Mouse (Mus musculus): ENCODE results near the gene Prrc2a. TPM values are rescaled to one million over a fixed set of nuclear protein-coding genes. Genes with fewer than 3 reads are reported as not detected.

The Prrc2a gene
- polyA plus RNA-seq, 1 experiment from 2014 or later, result 46.9 TPM

GRCm38 (mm10) chr17:35161421-35161820 is 3.3 kb downstream of the Prrc2a start:
- peaks cover 65% of the 10 kb centered on the region for H3K36me3 ChIP-seq (replicated peaks)
- no peak for ATAC-seq (ENCODE audit: insufficient read depth)

DNA sequence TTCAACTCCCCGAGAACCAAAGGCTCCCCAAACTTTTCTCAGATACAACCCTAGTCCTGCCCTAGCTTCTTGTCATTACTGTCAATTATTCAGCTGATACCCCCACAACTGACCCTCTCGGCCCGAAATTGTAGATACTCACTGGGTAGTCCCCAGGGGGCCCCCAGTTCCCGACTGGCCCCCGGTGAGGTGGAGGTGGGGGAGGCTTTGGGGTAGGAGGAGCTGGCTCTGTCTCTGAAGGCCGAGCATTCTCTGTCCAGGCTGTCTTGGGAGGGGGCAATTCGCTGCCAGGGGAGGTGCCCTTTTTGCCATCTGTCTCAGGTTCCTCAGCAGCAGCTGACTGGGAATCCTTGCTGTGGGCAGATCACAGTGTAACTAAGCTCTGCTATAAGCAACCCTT is 5.1 kb downstream of the Prrc2a start:
- no peaks in the 10 kb centered on the region for H3K9me3 ChIP-seq (replicated peaks)
- no peak overlapping the region for H3K4me3 ChIP-seq (replicated peaks)
- H3K27me3 ChIP-seq, result no peaks in the 10 kb centered on the region
- WGBS (ENCODE audit: insufficient replicate concordance), result 88% methylated on average over 7 of the region's 7 CpGs
- no peak overlapping the region for H3K27ac ChIP-seq (replicated peaks)
- H3K9ac ChIP-seq, result no peak overlapping the region
- H3K4me1 ChIP-seq (replicated peaks), result peaks cover 28% of the 10 kb centered on the region
- peaks cover 83% of the 10 kb centered on the region for H3K36me3 ChIP-seq (replicated peaks)
- no peak overlapping the region for H3K4me2 ChIP-seq
- no peak for ATAC-seq (ENCODE audit: insufficient read depth)

More at GRCm38 (mm10) chr17:35161421-35161820, 3.3 kb downstream of the Prrc2a start:
- Histone ChIP-seq H3K4me1 (replicated peaks) (peaks cover 37% of the 10 kb centered on the region), H3K27me3 (no peaks in the 10 kb centered on the region), H3K9ac (no peak overlapping the region), H3K4me3 (replicated peaks) (no peak overlapping the region), H3K9me3 (replicated peaks) (no peaks in the 10 kb centered on the region), H3K4me2 (no peak overlapping the region), H3K27ac (replicated peaks) (no peak overlapping the region)
- WGBS (ENCODE audit: insufficient replicate concordance), result 82% methylated on average over 11 of the region's 11 CpGs

DNA sequence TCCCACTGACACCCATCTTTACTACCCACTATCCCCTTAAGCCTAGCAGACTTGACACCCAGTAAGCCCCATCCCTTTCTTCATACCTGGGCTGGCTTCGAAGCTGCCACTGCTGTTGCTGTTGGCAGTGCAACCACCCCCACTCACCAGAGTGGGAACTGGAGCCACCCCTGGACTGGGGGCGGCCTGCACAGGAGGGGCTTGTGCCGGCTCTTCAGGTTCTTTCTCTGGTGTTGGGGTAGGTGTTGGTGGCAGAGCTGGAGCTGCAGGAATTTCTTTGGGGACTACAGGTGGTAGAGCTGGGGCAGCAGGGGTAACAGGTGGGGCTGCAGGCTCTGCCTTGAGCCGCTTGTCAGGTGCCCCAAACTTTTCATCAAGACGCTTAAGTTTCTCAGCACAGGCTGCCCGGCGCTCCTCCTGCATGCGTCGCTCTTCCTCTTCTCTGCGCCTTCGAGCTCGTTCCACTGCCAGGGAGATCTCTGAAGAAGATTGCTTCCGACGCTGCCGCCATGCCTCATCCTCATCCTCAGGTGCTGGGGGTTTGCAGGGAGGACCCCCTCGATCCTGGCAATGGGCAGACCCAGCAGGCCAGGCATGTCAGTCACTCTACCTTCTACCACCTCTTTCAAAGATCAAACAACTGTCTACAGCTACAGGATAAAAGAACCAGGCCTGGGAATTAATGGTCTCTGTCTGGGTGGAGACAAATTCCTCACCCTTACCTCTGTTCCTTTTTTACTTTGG is 5.7 kb downstream of the Prrc2a start:
- Histone ChIP-seq H3K27ac (replicated peaks) (no peak overlapping the region), H3K36me3 (replicated peaks) (peaks cover 89% of the 10 kb centered on the region), H3K4me1 (replicated peaks) (peaks cover 27% of the 10 kb centered on the region), H3K4me2 (no peak overlapping the region), H3K27me3 (no peaks in the 10 kb centered on the region), H3K9ac (no peak overlapping the region), H3K9me3 (replicated peaks) (no peaks in the 10 kb centered on the region), H3K4me3 (replicated peaks) (no peak overlapping the region)
- 87% methylated on average over 16 of the region's 16 CpGs for WGBS (ENCODE audit: insufficient replicate concordance)
- ATAC-seq (ENCODE audit: insufficient read depth), result no peak

DNA sequence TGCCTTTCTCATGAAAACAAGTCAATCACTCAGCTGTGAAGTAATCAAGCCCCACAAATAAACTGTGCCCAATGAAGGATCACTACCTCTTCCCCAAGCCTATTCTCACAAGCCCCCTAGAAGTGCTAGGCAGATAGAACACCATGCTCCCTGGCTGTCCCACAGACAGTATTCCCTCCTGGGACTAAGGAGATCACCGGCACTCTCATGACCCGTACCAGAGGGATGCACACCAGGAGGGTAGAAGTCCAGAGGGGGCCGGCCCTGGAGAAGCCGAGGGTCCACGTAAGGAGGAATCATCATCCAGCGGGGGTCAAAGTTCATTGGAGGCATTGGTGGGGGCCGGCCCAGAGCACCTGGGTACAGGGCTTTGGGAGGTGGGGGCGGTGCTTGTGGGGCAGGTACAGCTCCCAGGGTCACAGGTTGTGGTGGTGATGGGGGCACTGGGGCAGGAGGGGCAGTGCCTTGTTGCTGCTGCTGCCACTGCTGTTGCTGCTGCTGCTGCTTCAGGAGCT is 7.0 kb downstream of the Prrc2a start:
- H3K36me3 ChIP-seq (replicated peaks), result peaks cover 100% of the 10 kb centered on the region
- H3K27me3 ChIP-seq, result no peaks in the 10 kb centered on the region
- H3K9me3 ChIP-seq (replicated peaks), result no peaks in the 10 kb centered on the region
- no peak for ATAC-seq (ENCODE audit: insufficient read depth)
- H3K9ac ChIP-seq, result no peak overlapping the region
- H3K27ac ChIP-seq (replicated peaks), result no peak overlapping the region
- 84% methylated on average over 8 of the region's 8 CpGs for WGBS (ENCODE audit: insufficient replicate concordance)
- H3K4me2 ChIP-seq, result no peak overlapping the region
- peaks cover 14% of the 10 kb centered on the region for H3K4me1 ChIP-seq (replicated peaks)
- H3K4me3 ChIP-seq (replicated peaks), result no peak overlapping the region

GRCm38 (mm10) chr17:35157254-35157653 is 7.4 kb downstream of the Prrc2a start:
- 86% methylated on average over 8 of the region's 8 CpGs for WGBS (ENCODE audit: insufficient replicate concordance)
- Histone ChIP-seq H3K4me1 (replicated peaks) (peaks cover 10% of the 10 kb centered on the region), H3K4me3 (replicated peaks) (no peak overlapping the region), H3K27ac (replicated peaks) (no peak overlapping the region), H3K9me3 (replicated peaks) (no peaks in the 10 kb centered on the region), H3K9ac (no peak overlapping the region), H3K27me3 (no peaks in the 10 kb centered on the region), H3K4me2 (no peak overlapping the region), H3K36me3 (replicated peaks) (peaks cover 100% of the 10 kb centered on the region)
- ATAC-seq (ENCODE audit: insufficient read depth), result no peak

DNA sequence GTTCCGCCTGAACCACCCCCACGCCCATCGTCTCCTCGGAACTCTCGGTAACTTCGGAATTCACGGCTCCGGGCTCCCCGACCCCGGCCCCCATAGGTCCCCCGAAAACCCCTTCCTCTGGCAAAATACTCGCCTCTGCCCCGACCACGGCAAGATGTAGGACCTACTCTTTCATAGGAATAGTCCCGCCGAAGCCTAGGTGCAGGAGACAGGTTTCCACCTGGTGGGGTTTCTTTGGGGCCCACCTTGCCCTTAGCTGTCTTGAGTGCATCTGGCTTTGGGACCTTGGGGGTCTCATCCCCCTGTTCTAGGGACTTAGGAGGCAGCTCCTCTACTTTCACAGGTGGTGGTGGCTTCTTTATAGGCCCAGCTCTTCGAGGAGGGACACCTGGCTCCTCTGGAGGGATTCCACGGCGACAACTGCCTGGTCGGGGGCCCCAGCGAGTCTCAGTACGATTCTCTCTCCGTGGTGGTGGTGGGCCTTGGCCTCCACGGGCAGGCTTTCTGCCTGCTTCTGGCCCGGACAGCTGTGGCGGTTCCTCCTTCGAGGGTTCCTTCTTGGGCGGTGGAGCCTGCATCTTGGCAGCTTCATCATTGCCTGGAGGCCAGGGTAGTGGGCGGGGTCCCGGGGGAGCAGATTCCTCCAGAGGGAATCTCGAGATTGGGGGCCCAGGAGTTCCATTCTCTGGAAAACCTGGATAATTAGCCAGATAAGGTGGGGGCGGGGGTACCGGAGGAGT is 8.1 kb downstream of the Prrc2a start:
- no peaks in the 10 kb centered on the region for H3K27me3 ChIP-seq
- no peaks in the 10 kb centered on the region for H3K9me3 ChIP-seq (replicated peaks)
- WGBS (ENCODE audit: insufficient replicate concordance), result 86% methylated on average over 33 of the region's 33 CpGs
- H3K4me1 ChIP-seq (replicated peaks), result peaks cover 3% of the 10 kb centered on the region
- no peak overlapping the region for H3K9ac ChIP-seq
- H3K4me3 ChIP-seq (replicated peaks), result no peak overlapping the region
- ATAC-seq (ENCODE audit: insufficient read depth), result no peak
- no peak overlapping the region for H3K4me2 ChIP-seq
- peaks cover 100% of the 10 kb centered on the region for H3K36me3 ChIP-seq (replicated peaks)
- no peak overlapping the region for H3K27ac ChIP-seq (replicated peaks)

- Histone ChIP-seq H3K27ac (replicated peaks) (no peak overlapping the region), H3K4me1 (replicated peaks) (no peaks in the 10 kb centered on the region), H3K27me3 (no peaks in the 10 kb centered on the region), H3K9me3 (replicated peaks) (no peaks in the 10 kb centered on the region), H3K4me3 (replicated peaks) (no peak overlapping the region), H3K9ac (no peak overlapping the region), H3K4me2 (no peak overlapping the region), H3K36me3 (replicated peaks) (peaks cover 99% of the 10 kb centered on the region)
- WGBS (ENCODE audit: insufficient replicate concordance), result 90% methylated on average over 12 of the region's 12 CpGs
- ATAC-seq (ENCODE audit: insufficient read depth), result no peak
These were observed 9.2 kb downstream of the Prrc2a start for GRCm38 (mm10) chr17:35155451-35155850.

- peaks cover 99% of the 10 kb centered on the region for H3K36me3 ChIP-seq (replicated peaks)
- H3K9me3 ChIP-seq (replicated peaks), result no peaks in the 10 kb centered on the region
- no peak overlapping the region for H3K9ac ChIP-seq
- no peak overlapping the region for H3K4me2 ChIP-seq
- ATAC-seq (ENCODE audit: insufficient read depth), result no peak
- no peaks in the 10 kb centered on the region for H3K27me3 ChIP-seq
- H3K4me3 ChIP-seq (replicated peaks), result no peak overlapping the region
- H3K4me1 ChIP-seq (replicated peaks), result no peaks in the 10 kb centered on the region
- no peak overlapping the region for H3K27ac ChIP-seq (replicated peaks)
- WGBS (ENCODE audit: insufficient replicate concordance), result 84% methylated on average over 7 of the region's 7 CpGs
These were observed 10.1 kb downstream of the Prrc2a start for GRCm38 (mm10) chr17:35154616-35155015.

DNA sequence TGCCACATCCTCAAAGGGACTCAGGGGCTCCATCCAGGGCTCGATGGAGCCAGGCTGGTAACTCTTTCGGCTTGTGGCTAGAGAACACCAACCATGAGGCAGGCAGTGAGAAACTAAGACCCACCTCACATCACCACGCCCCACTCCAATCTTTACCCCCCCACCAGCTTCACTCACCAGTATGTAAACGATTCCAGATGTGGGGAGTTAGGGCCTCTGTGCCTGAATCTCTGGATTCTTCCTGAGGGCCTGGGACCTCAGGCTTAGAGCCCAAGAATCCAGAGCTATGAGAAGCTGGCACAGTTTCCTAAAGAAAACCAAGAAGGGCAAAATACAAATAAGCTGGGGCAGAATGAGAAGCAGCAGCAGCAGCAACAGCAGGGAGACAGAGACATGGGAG is 10.8 kb downstream of the Prrc2a start:
- WGBS (ENCODE audit: insufficient replicate concordance), result 75% methylated on average over 4 of the region's 4 CpGs
- no peak for ATAC-seq (ENCODE audit: insufficient read depth)
- H3K27ac ChIP-seq (replicated peaks), result no peak overlapping the region

DNA sequence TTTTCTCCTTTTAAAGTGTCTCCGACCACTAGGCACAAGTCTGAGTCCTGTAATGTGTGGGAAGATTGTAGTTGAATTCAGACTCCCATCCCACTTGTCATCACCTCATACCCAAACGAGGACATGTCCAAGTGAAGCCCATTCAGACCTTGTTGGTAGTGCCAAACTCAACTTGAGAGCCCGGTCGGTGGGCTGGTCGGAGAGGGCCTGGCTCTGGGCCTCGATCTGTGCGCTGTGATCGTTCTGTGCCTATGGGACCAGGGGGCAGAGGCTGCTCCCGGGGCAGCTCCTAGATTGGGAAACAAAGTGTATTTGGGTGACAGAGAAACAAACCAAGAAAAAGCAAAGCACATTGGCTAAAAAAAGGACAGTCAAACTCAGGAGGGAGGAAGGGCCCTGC is 11.6 kb downstream of the Prrc2a start:
- no peak overlapping the region for H3K9ac ChIP-seq
- no peak overlapping the region for H3K4me3 ChIP-seq (replicated peaks)
- no peak for ATAC-seq (ENCODE audit: insufficient read depth)
- no peak overlapping the region for H3K4me2 ChIP-seq
- no peaks in the 10 kb centered on the region for H3K27me3 ChIP-seq
- H3K36me3 ChIP-seq (replicated peaks), result peaks cover 99% of the 10 kb centered on the region
- WGBS (ENCODE audit: insufficient replicate concordance), result 87% methylated on average over 9 of the region's 9 CpGs
- no peaks in the 10 kb centered on the region for H3K9me3 ChIP-seq (replicated peaks)
- H3K4me1 ChIP-seq (replicated peaks), result no peaks in the 10 kb centered on the region
- no peak overlapping the region for H3K27ac ChIP-seq (replicated peaks)

More for the DNA sequence above, 10.8 kb downstream of the Prrc2a start:
- Histone ChIP-seq H3K4me1 (replicated peaks) (no peaks in the 10 kb centered on the region), H3K4me2 (no peak overlapping the region), H3K36me3 (replicated peaks) (peaks cover 99% of the 10 kb centered on the region), H3K4me3 (replicated peaks) (no peak overlapping the region), H3K27me3 (no peaks in the 10 kb centered on the region), H3K9me3 (replicated peaks) (no peaks in the 10 kb centered on the region), H3K9ac (no peak overlapping the region)

DNA sequence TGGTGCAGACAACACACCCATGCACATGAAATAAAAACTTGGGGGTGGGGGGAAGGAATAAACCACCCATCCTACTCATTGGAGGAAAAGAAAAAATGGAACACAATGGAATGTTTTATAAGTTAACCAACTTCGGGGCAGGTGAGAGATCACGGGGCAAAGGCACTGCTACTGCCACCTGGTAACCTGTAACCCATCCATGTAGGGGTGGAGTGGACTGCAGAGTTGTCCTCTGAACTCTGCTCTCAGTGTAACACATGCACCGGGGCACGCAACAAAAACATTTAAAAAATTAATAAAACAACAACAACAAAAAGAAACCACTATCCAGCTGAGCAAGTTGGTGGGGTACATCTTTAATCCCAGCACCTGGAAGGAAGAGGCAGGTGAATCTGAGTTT is 12.6 kb downstream of the Prrc2a start:
- no peak overlapping the region for H3K4me2 ChIP-seq
- H3K27me3 ChIP-seq, result no peaks in the 10 kb centered on the region
- no peaks in the 10 kb centered on the region for H3K4me1 ChIP-seq (replicated peaks)
- ATAC-seq (ENCODE audit: insufficient read depth), result no peak
- H3K36me3 ChIP-seq (replicated peaks), result peaks cover 99% of the 10 kb centered on the region
- H3K27ac ChIP-seq (replicated peaks), result no peak overlapping the region
- no peak overlapping the region for H3K9ac ChIP-seq
- no peaks in the 10 kb centered on the region for H3K9me3 ChIP-seq (replicated peaks)
- no peak overlapping the region for H3K4me3 ChIP-seq (replicated peaks)
- 86% methylated on average over 4 of the region's 4 CpGs for WGBS (ENCODE audit: insufficient replicate concordance)

All from liver, embryonic 15.5 days (tissue).